Mouse (Mus musculus) stomach, embryonic 16.5 days (tissue): ENCODE results near the gene Actc1. TPM values are rescaled to one million over a fixed set of nuclear protein-coding genes. Genes with fewer than 3 reads are reported as not detected.

Source experiments
- ATAC-seq: fragments of 200-750 bp; cut with Nextera tagmentation; 2 replicates; pipeline ENCODE4 v1.8.0; 2017; ENCODE audit warnings: moderate number of reproducible peaks, moderate TSS enrichment; ENCODE audit not compliant: insufficient read depth, low FRiP score
- H3K27ac ChIP-seq: fragments of 300-500 bp; sonication (generic); 2 replicates; pipeline ENCODE4 v1.5.1; 2014; ENCODE audit warnings: low read length
- H3K27me3 ChIP-seq: fragments of 300-500 bp; sonication (generic); 2 replicates; pipeline ENCODE4 v1.6.1; 2014; ENCODE audit warnings: low read length, control low read depth, mixed read lengths; ENCODE audit not compliant: control insufficient read depth, insufficient read depth
- H3K36me3 ChIP-seq: fragments of 300-500 bp; sonication (generic); 2 replicates; pipeline ENCODE4 v1.6.1; 2014; ENCODE audit warnings: low read length; ENCODE audit not compliant: control insufficient read depth, insufficient read depth
- H3K4me1 ChIP-seq: fragments of 300-500 bp; sonication (generic); 2 replicates; pipeline ENCODE4 v1.6.1; 2014; ENCODE audit warnings: low read length, control low read depth, mixed read lengths; ENCODE audit not compliant: control insufficient read depth, insufficient read depth
- H3K4me2 ChIP-seq: fragments of 300-500 bp; sonication (generic); 2 replicates; pipeline ENCODE4 v1.6.1; 2014; ENCODE audit warnings: low read depth, low read length, mixed read lengths
- H3K4me3 ChIP-seq: fragments of 300-500 bp; sonication (generic); replicated peaks from 2 replicates; pipeline ENCODE4 v1.5.1; 2014; ENCODE audit warnings: mild to moderate bottlenecking, low read length
- H3K9ac ChIP-seq: fragments of 300-500 bp; sonication (generic); 2 replicates; pipeline ENCODE4 v1.6.1; 2014; ENCODE audit warnings: low read length
- H3K9me3 ChIP-seq: fragments of 300-500 bp; sonication (generic); replicated peaks from 2 replicates; pipeline ENCODE4 v1.6.1; 2016; ENCODE audit warnings: low read length, control low read depth; ENCODE audit not compliant: control insufficient read depth
- WGBS: fragments of 180-500 bp; shearing (Covaris S2); extraction: QIAGEN DNeasy Blood & Tissue Kit; methylation state at CpG from one replicate; pipeline ENCODE4 v1.1.7; 2014; 5-methylcytosine and 5-hydroxymethylcytosine counted together
- polyA plus RNA-seq: library from polyadenylated mRNA; unstranded; fragments of >200 nt; fragmentation: Nextera tagmentation; extraction: Ambion mirVana; gene quantifications from 2 replicates; pipeline ENCODE4 v1.2.1, GENCODE M21; 2015

Gene Actc1
- polyA plus RNA-seq, 1 experiment from 2014 or later, result 489 TPM

- 41% methylated on average over 4 of the region's 4 CpGs for WGBS
- H3K36me3 ChIP-seq, result no peaks in the 10 kb centered on the region
- no peaks in the 10 kb centered on the region for H3K9me3 ChIP-seq
Observed at GRCm38 (mm10) chr2:114011838-114012237, 41.5 kb downstream of the Actc1 start.

GRCm38 (mm10) chr2:114008321-114008720, 45.0 kb downstream of the Actc1 start:
- Histone ChIP-seq H3K27ac (no peak overlapping the region), H3K4me2 (no peak overlapping the region), H3K4me1 (no peaks in the 10 kb centered on the region), H3K9me3 (no peaks in the 10 kb centered on the region), H3K27me3 (peaks cover 13% of the 10 kb centered on the region), H3K9ac (no peak overlapping the region), H3K36me3 (no peaks in the 10 kb centered on the region), H3K4me3 (no peak overlapping the region)
- WGBS, result 66% methylated on average over 2 of the region's 2 CpGs
- ATAC-seq, result no peak

More at GRCm38 (mm10) chr2:114011838-114012237, 41.5 kb downstream of the Actc1 start:
- Histone ChIP-seq H3K4me1 (peaks cover 5% of the 10 kb centered on the region; the same call in 1 of the 2 replicates), H3K9ac (no peak overlapping the region), H3K4me2 (no peak overlapping the region), H3K27ac (no peak overlapping the region), H3K27me3 (peaks cover 32% of the 10 kb centered on the region), H3K4me3 (no peak overlapping the region)
- ATAC-seq, result no peak

GRCm38 (mm10) chr2:113997484-113997883, 55.9 kb downstream of the Actc1 start:
- WGBS, result 43% methylated on average over 8 of the region's 8 CpGs
- no peak for ATAC-seq
- no peak overlapping the region for H3K4me3 ChIP-seq
- no peak overlapping the region for H3K27ac ChIP-seq
- H3K4me1 ChIP-seq, result no peaks in the 10 kb centered on the region
- no peaks in the 10 kb centered on the region for H3K9me3 ChIP-seq
- H3K9ac ChIP-seq, result no peak overlapping the region
- no peaks in the 10 kb centered on the region for H3K36me3 ChIP-seq
- no peaks in the 10 kb centered on the region for H3K27me3 ChIP-seq
- H3K4me2 ChIP-seq, result no peak overlapping the region

Other genes starting within 250 kb of the Actc1 start
- 9.6 and 12.6 TPM in 2 replicates for gene Scg5, start 224.4 kb downstream of the Actc1 start, polyA plus RNA-seq
- 20.8 and 24.1 TPM in 2 replicates for gene Arhgap11a, start 204.9 kb downstream of the Actc1 start, polyA plus RNA-seq
- 0.65 and 0.80 TPM in 2 replicates for gene Gjd2, start 39.9 kb downstream of the Actc1 start, polyA plus RNA-seq
- gene Aqr, start 133.5 kb upstream of the Actc1 start, polyA plus RNA-seq, result 37.2 and 40.5 TPM in 2 replicates
- gene Zfp770, start 147.9 kb upstream of the Actc1 start, polyA plus RNA-seq, result 3.1 and 3.4 TPM in 2 replicates